Mouse (Mus musculus) heart, postnatal 25 days (tissue): Measurements from ENCODE around the gene Ric1. TPM values are rescaled to one million over a fixed set of nuclear protein-coding genes. Genes with fewer than 3 reads are reported as not detected.

Experiments used
- DNase-seq: peaks from one replicate; pipeline ENCODE4 v3.0.0; 2022; ENCODE audit warnings: low spot score
- intact Hi-C: fragments of 180-260 bp; cut with DNase I; formaldehyde crosslinking; loops from one replicate; pipeline ENCODE4 v1.15.1; 2025
- total RNA-seq, 2 experiments: library from RNA; stranded (reverse); gene quantifications; 2 replicates each; pipeline ENCODE4 v1.2.3; 2021

The Ric1 gene
- total RNA-seq, 2 experiments from 2014 or later: 20.0 to 23.8 TPM

GRCm38 (mm10) chr19:29655148-29655547 is 133.1 kb downstream of the Ric1 start:
- intact Hi-C loops: no loop called here

GRCm38 (mm10) chr19:29656029-29656428 is 133.9 kb downstream of the Ric1 start:
- DNase-seq: no peak
- intact Hi-C loops: no loop called here

More at GRCm38 (mm10) chr19:29655148-29655547, 133.1 kb downstream of the Ric1 start:
- no peak for DNase-seq

Other genes with a start within 250 kb of the Ric1 start
- under 1 TPM; 0.39 to 0.62 TPM for gene Insl6, start 196.9 kb upstream of the Ric1 start, total RNA-seq
- not detected for gene Rln1, start 187.6 kb upstream of the Ric1 start, total RNA-seq
- gene Plgrkt, start 154.9 kb upstream of the Ric1 start, total RNA-seq: 10 to 100 TPM; 24.9 to 27.3 TPM
- 1 to 10 TPM; 2.0 to 2.3 TPM for gene Cd274, start 154.8 kb upstream of the Ric1 start, total RNA-seq
- not detected for gene Pdcd1lg2, start 111.4 kb upstream of the Ric1 start, total RNA-seq
- gene Ermp1, start 126.1 kb downstream of the Ric1 start, total RNA-seq: 1 to 10 TPM; 8.8 to 9.4 TPM
- gene Mlana, start 175.5 kb downstream of the Ric1 start, total RNA-seq: 1 to 10 TPM in 1 of 2 experiments, under 1 TPM in 1; 0.57 to 1.0 TPM